Mouse (Mus musculus) liver, postnatal 0 days (tissue): ENCODE measurements around the gene Olfr484. TPM values are rescaled to one million over a fixed set of nuclear protein-coding genes. Genes with fewer than 3 reads are reported as not detected.

Source experiments
- ATAC-seq: fragments of 200-750 bp; cut with Nextera tagmentation; 2 replicates; pipeline ENCODE4 v1.8.0; 2017; ENCODE audit warnings: mild to moderate bottlenecking, moderate library complexity
- DNase-seq: peaks from one replicate; pipeline ENCODE4 v3.0.0-alpha.2; 2016
- H3K27ac ChIP-seq: fragments of 300-500 bp; sonication (generic); 2 replicates; pipeline ENCODE4 v1.5.1; 2014; ENCODE audit warnings: antibody characterized with exemption, moderate library complexity, mild to moderate bottlenecking, low read depth
- H3K27me3 ChIP-seq: fragments of 300-500 bp; sonication (generic); 2 replicates; pipeline ENCODE4 v1.6.1; 2014; ENCODE audit warnings: low read length, control low read depth, mixed read lengths; ENCODE audit not compliant: insufficient read depth
- H3K36me3 ChIP-seq: fragments of 300-500 bp; sonication (generic); replicated peaks from 2 replicates; pipeline ENCODE4 v1.6.1; 2014; ENCODE audit warnings: mild to moderate bottlenecking, control low read depth, low read length, moderate library complexity, mixed read lengths; ENCODE audit not compliant: insufficient read depth
- H3K4me1 ChIP-seq: fragments of 300-500 bp; sonication (generic); 2 replicates; pipeline ENCODE4 v1.6.1; 2014; ENCODE audit warnings: antibody characterized with exemption, mild to moderate bottlenecking, control low read depth; ENCODE audit not compliant: insufficient read depth
- H3K4me2 ChIP-seq: fragments of 300-500 bp; sonication (generic); 2 replicates; pipeline ENCODE4 v1.6.1; 2014; ENCODE audit warnings: low read depth, mild to moderate bottlenecking, low read length, moderate library complexity, mixed read lengths
- H3K4me3 ChIP-seq: fragments of 300-500 bp; sonication (generic); 2 replicates; pipeline ENCODE4 v1.5.1; 2014; ENCODE audit warnings: low read depth, low read length
- H3K9ac ChIP-seq: fragments of 300-500 bp; sonication (generic); replicated peaks from 2 replicates; pipeline ENCODE4 v1.6.1; 2014; ENCODE audit warnings: mild to moderate bottlenecking, moderate library complexity
- H3K9me3 ChIP-seq: fragments of 300-500 bp; sonication (generic); 2 replicates; pipeline ENCODE4 v1.6.1; 2016; ENCODE audit warnings: mild to moderate bottlenecking, control low read depth, low read length, mixed read lengths
- CTCF ChIP-seq: sonication (generic); IDR thresholded peaks from 2 replicates; pipeline ENCODE4 v1.5.1; 2016; ENCODE audit warnings: antibody characterized with exemption, low read depth
- EP300 ChIP-seq: IDR thresholded peaks from 2 replicates; pipeline ENCODE4 v1.6.1; 2016; ENCODE audit warnings: antibody characterized with exemption, low read depth, mild to moderate bottlenecking
- polyA plus RNA-seq: library from polyadenylated mRNA; unstranded; fragments of >200 nt; fragmentation: Nextera tagmentation; extraction: Ambion mirVana; gene quantifications from 2 replicates; pipeline ENCODE4 v1.2.1, GENCODE M21; 2015

Gene Olfr484
- polyA plus RNA-seq, 1 experiment from 2014 or later, result not detected

DNA sequence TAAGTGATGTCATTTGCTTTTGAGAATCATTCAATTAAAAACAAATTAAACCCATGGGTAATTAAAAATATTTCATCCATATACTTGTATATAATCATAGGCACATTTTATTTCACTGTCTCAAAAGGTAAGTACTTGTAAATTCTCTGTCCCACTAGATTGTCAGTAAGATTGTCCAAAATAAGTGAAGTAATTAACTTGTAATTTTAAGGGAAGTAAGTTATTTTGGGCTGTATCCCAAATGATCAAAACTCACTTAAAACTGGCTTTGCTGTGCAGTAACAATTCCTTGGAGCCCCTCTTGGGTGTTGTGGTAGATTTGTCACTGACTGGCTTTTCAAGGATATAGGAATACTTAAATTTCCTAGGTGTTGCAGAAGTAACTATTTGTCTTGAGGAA, 47.7 kb downstream of the Olfr484 start, which contains the start of gene Olfr481:
Gene Olfr481, plus strand, starts transcription at position 301 of the 400 bp plus-strand sequence.
- H3K27me3 ChIP-seq, result no peaks in the 10 kb centered on the region
- H3K36me3 ChIP-seq, result no peaks in the 10 kb centered on the region
- DNase-seq (no peak), ATAC-seq (no peak)
- TF ChIP-seq CTCF, result no peak
- TF ChIP-seq EP300, result no peak
- H3K9me3 ChIP-seq, result no peaks in the 10 kb centered on the region
- no peak within 1 kb of the TSS for H3K27ac ChIP-seq
- H3K4me2 ChIP-seq, result no peak within 1 kb of the TSS
- no peaks in the 10 kb centered on the region for H3K4me1 ChIP-seq
- no peak within 1 kb of the TSS for H3K9ac ChIP-seq
- H3K4me3 ChIP-seq, result no peak within 1 kb of the TSS

Other genes starting within 250 kb of the Olfr484 start
- gene Olfr472, start 229.5 kb downstream of the Olfr484 start, polyA plus RNA-seq, result not detected in 2 replicates
- not detected in 2 replicates for gene Olfr473, start 197.0 kb downstream of the Olfr484 start, polyA plus RNA-seq
- not detected in 2 replicates for gene Olfr474, start 172.8 kb downstream of the Olfr484 start, polyA plus RNA-seq
- not detected in 2 replicates for gene Olfr476, start 162.6 kb downstream of the Olfr484 start, polyA plus RNA-seq
- gene Olfr477, start 140.8 kb downstream of the Olfr484 start, polyA plus RNA-seq, result not detected in 2 replicates
- not detected in 2 replicates for gene Olfr478, start 93.5 kb downstream of the Olfr484 start, polyA plus RNA-seq
- gene Olfr479, start 76.8 kb downstream of the Olfr484 start, polyA plus RNA-seq, result not detected in 2 replicates
- not detected in 2 replicates for gene Olfr480, start 60.1 kb downstream of the Olfr484 start, polyA plus RNA-seq
- gene Olfr481, start 47.6 kb downstream of the Olfr484 start, polyA plus RNA-seq, result not detected in 2 replicates
- not detected in 2 replicates for gene Olfr482, start 29.9 kb downstream of the Olfr484 start, polyA plus RNA-seq
- not detected in 2 replicates for gene Olfr483, start 26.6 kb downstream of the Olfr484 start, polyA plus RNA-seq
- gene Olfr485, start 32.4 kb upstream of the Olfr484 start, polyA plus RNA-seq, result not detected in 2 replicates
- gene Olfr486, start 45.3 kb upstream of the Olfr484 start, polyA plus RNA-seq, result not detected in 2 replicates
- not detected in 2 replicates for gene Olfr487, start 87.2 kb upstream of the Olfr484 start, polyA plus RNA-seq
- gene Olfr488, start 130.9 kb upstream of the Olfr484 start, polyA plus RNA-seq, result not detected in 2 replicates
- not detected in 2 replicates for gene Olfr490, start 161.5 kb upstream of the Olfr484 start, polyA plus RNA-seq
- gene Olfr491, start 186.0 kb upstream of the Olfr484 start, polyA plus RNA-seq, result not detected in 2 replicates
- gene Olfr492, start 196.2 kb upstream of the Olfr484 start, polyA plus RNA-seq, result not detected in 2 replicates
- gene Olfr493, start 219.5 kb upstream of the Olfr484 start, polyA plus RNA-seq, result not detected in 2 replicates
- not detected in 2 replicates for gene Olfr494, start 237.9 kb upstream of the Olfr484 start, polyA plus RNA-seq